Mouse (Mus musculus) heart, embryonic 13.5 days (tissue): ENCODE measurements at regions not wholly inside any gene's neighbourhood (a gene's known extent, or its start where the extent isn't known, plus 50 kb on each side); places are given as distances from the start of the nearest gene placed in this dataset.

Source experiments
- ATAC-seq: fragments of 200-750 bp; cut with Nextera tagmentation; 2 replicates; pipeline ENCODE4 v1.8.0; 2017; ENCODE audit warnings: moderate TSS enrichment; ENCODE audit not compliant: insufficient number of reproducible peaks, low FRiP score, low TSS enrichment; ENCODE audit errors: extremely low read depth
- H3K27ac ChIP-seq: fragments of 300-500 bp; sonication (generic); replicated peaks from 2 replicates; pipeline ENCODE4 v1.5.1; 2015; ENCODE audit warnings: moderate library complexity, mild to moderate bottlenecking, inconsistent platforms
- H3K27me3 ChIP-seq: fragments of 300-500 bp; sonication (generic); replicated peaks from 2 replicates; pipeline ENCODE4 v1.6.1; 2015; ENCODE audit warnings: mild to moderate bottlenecking, inconsistent platforms
- H3K36me3 ChIP-seq: fragments of 300-500 bp; sonication (generic); 2 replicates; pipeline ENCODE4 v1.6.1; 2015; ENCODE audit warnings: mild to moderate bottlenecking, inconsistent platforms
- H3K4me1 ChIP-seq: fragments of 300-500 bp; sonication (generic); 2 replicates; pipeline ENCODE4 v1.6.1; 2015; ENCODE audit warnings: inconsistent platforms
- H3K4me2 ChIP-seq: fragments of 300-500 bp; sonication (generic); 2 replicates; pipeline ENCODE4 v1.6.1; 2015; ENCODE audit warnings: inconsistent platforms, mild to moderate bottlenecking, moderate library complexity
- H3K4me3 ChIP-seq: fragments of 300-500 bp; sonication (generic); 2 replicates; pipeline ENCODE4 v1.5.1; 2015; ENCODE audit warnings: moderate library complexity, mild to moderate bottlenecking, inconsistent platforms
- H3K9ac ChIP-seq: fragments of 300-500 bp; sonication (generic); 2 replicates; pipeline ENCODE4 v1.6.1; 2015; ENCODE audit warnings: inconsistent platforms, mild to moderate bottlenecking, moderate library complexity
- H3K9me3 ChIP-seq: fragments of 300-500 bp; sonication (generic); 2 replicates; pipeline ENCODE4 v1.6.1; 2016; ENCODE audit warnings: inconsistent platforms
- WGBS: fragments of 180-500 bp; shearing (Covaris S2); methylation state at CpG from one replicate; pipeline ENCODE4 v1.1.7; 2015; ENCODE audit warnings: mixed read lengths; 5-methylcytosine and 5-hydroxymethylcytosine counted together

- H3K27ac ChIP-seq = no peak overlapping the region
- H3K4me1 ChIP-seq = peaks cover 9% of the 10 kb centered on the region
- 69% methylated on average over 5 of the region's 5 CpGs for WGBS
- no peak for ATAC-seq
- H3K9me3 ChIP-seq = no peaks in the 10 kb centered on the region
- peaks cover 30% of the 10 kb centered on the region for H3K36me3 ChIP-seq
- H3K27me3 ChIP-seq = no peaks in the 10 kb centered on the region
- H3K9ac ChIP-seq = no peak overlapping the region
- H3K4me3 ChIP-seq = no peak overlapping the region
- H3K4me2 ChIP-seq = no peak overlapping the region
These were observed 86.3 kb downstream of the Sox4 start for GRCm38 (mm10) chr13:28867210-28867609.

- 70% methylated on average over 3 of the region's 3 CpGs for WGBS
- H3K36me3 ChIP-seq = peaks cover 25% of the 10 kb centered on the region
- no peak overlapping the region for H3K4me2 ChIP-seq
- ATAC-seq = no peak
- no peaks in the 10 kb centered on the region for H3K9me3 ChIP-seq
- H3K9ac ChIP-seq = no peak overlapping the region
- no peak overlapping the region for H3K4me3 ChIP-seq
- peaks cover 9% of the 10 kb centered on the region for H3K4me1 ChIP-seq
- no peak overlapping the region for H3K27ac ChIP-seq
- no peaks in the 10 kb centered on the region for H3K27me3 ChIP-seq
These were observed 86.8 kb downstream of the Sox4 start for GRCm38 (mm10) chr13:28866686-28867085.

- H3K36me3 ChIP-seq = peaks cover 14% of the 10 kb centered on the region; the same call in 1 of the 2 replicates
These were observed 92.9 kb downstream of the Sox4 start for GRCm38 (mm10) chr13:28860601-28861000.

GRCm38 (mm10) chr13:28859829-28860427 is 93.6 kb downstream of the Sox4 start:
- Histone ChIP-seq H3K27ac (0 out of 2 replicates have a peak overlapping the region, but pooled peaks have one; percentile 15), H3K27me3 (no peaks in the 10 kb centered on the region), H3K36me3 (peaks cover 10% of the 10 kb centered on the region; the same call in 1 of the 2 replicates), H3K4me2 (no peak overlapping the region), H3K9me3 (no peaks in the 10 kb centered on the region), H3K4me1 (peaks cover 7% of the 10 kb centered on the region), H3K9ac (no peak overlapping the region), H3K4me3 (no peak overlapping the region)
- WGBS = 61% methylated on average over 11 of the region's 11 CpGs
- no peak for ATAC-seq

More at GRCm38 (mm10) chr13:28860601-28861000, 92.9 kb downstream of the Sox4 start:
- Histone ChIP-seq H3K9me3 (no peaks in the 10 kb centered on the region), H3K4me1 (peaks cover 7% of the 10 kb centered on the region), H3K9ac (no peak overlapping the region), H3K4me3 (no peak overlapping the region), H3K4me2 (no peak overlapping the region), H3K27me3 (no peaks in the 10 kb centered on the region), H3K27ac (0 out of 2 replicates have a peak overlapping the region, but pooled peaks have one; percentile 8)
- 71% methylated on average over 2 of the region's 2 CpGs for WGBS
- no peak for ATAC-seq

GRCm38 (mm10) chr13:28858001-28858400 is 95.5 kb downstream of the Sox4 start:
- no peaks in the 10 kb centered on the region for H3K27me3 ChIP-seq
- WGBS = 79% methylated on average over 6 of the region's 6 CpGs
- no peak for ATAC-seq

GRCm38 (mm10) chr13:28857201-28857600 is 96.3 kb downstream of the Sox4 start:
- no peak overlapping the region for H3K9ac ChIP-seq
- 85% methylated on average over 6 of the region's 6 CpGs for WGBS

More at GRCm38 (mm10) chr13:28858001-28858400, 95.5 kb downstream of the Sox4 start:
- H3K27ac ChIP-seq = no peak overlapping the region
- no peak overlapping the region for H3K4me2 ChIP-seq
- peaks cover 20% of the 10 kb centered on the region for H3K4me1 ChIP-seq
- H3K4me3 ChIP-seq = no peak overlapping the region
- H3K9ac ChIP-seq = no peak overlapping the region
- peaks cover 2% of the 10 kb centered on the region; the same call in 1 of the 2 replicates for H3K9me3 ChIP-seq
- H3K36me3 ChIP-seq = 0 out of 2 replicates have a peak, but pooled peaks cover 4% of the 10 kb centered on the region

GRCm38 (mm10) chr13:28856472-28856871 is 97.0 kb downstream of the Sox4 start:
- no peaks in the 10 kb centered on the region for H3K27me3 ChIP-seq
- H3K9me3 ChIP-seq = peaks cover 7% of the 10 kb centered on the region; the same call in 1 of the 2 replicates
- H3K27ac ChIP-seq = no peak overlapping the region
- no peak overlapping the region for H3K4me2 ChIP-seq
- H3K36me3 ChIP-seq = 0 out of 2 replicates have a peak, but pooled peaks cover 5% of the 10 kb centered on the region
- no peak overlapping the region for H3K4me3 ChIP-seq
- no peak for ATAC-seq
- peaks cover 20% of the 10 kb centered on the region for H3K4me1 ChIP-seq
- 75% methylated on average over 4 of the region's 4 CpGs for WGBS
- H3K9ac ChIP-seq = no peak overlapping the region

More at GRCm38 (mm10) chr13:28857201-28857600, 96.3 kb downstream of the Sox4 start:
- no peak overlapping the region for H3K27ac ChIP-seq
- ATAC-seq = no peak
- H3K27me3 ChIP-seq = no peaks in the 10 kb centered on the region
- no peak overlapping the region for H3K4me3 ChIP-seq
- 0 out of 2 replicates have a peak, but pooled peaks cover 5% of the 10 kb centered on the region for H3K36me3 ChIP-seq
- H3K9me3 ChIP-seq = peaks cover 7% of the 10 kb centered on the region; the same call in 1 of the 2 replicates
- no peak overlapping the region for H3K4me2 ChIP-seq
- H3K4me1 ChIP-seq = peaks cover 20% of the 10 kb centered on the region

- H3K4me1 ChIP-seq = peaks cover 13% of the 10 kb centered on the region
- peaks cover 7% of the 10 kb centered on the region; the same call in 1 of the 2 replicates for H3K9me3 ChIP-seq
- ATAC-seq = no peak
- no peak overlapping the region for H3K4me3 ChIP-seq
- 60% methylated on average over 9 of the region's 9 CpGs for WGBS
- H3K27ac ChIP-seq = peak overlapping the region; percentile 30; the same call in 1 of the 2 replicates
- H3K4me2 ChIP-seq = no peak overlapping the region
- H3K27me3 ChIP-seq = no peaks in the 10 kb centered on the region
- H3K36me3 ChIP-seq = 0 out of 2 replicates have a peak, but pooled peaks cover 5% of the 10 kb centered on the region
- no peak overlapping the region for H3K9ac ChIP-seq
These were observed 99.3 kb downstream of the Sox4 start for GRCm38 (mm10) chr13:28854247-28854646.

GRCm38 (mm10) chr13:28848305-28848704 is 105.2 kb downstream of the Sox4 start:
- peaks cover 7% of the 10 kb centered on the region; the same call in 1 of the 2 replicates for H3K9me3 ChIP-seq
- 0 out of 2 replicates have a peak, but pooled peaks cover 5% of the 10 kb centered on the region for H3K36me3 ChIP-seq
- no peak overlapping the region for H3K9ac ChIP-seq
- H3K4me2 ChIP-seq = no peak overlapping the region
- no peak overlapping the region for H3K4me3 ChIP-seq
- ATAC-seq = no peak
- H3K27ac ChIP-seq = no peak overlapping the region
- H3K27me3 ChIP-seq = no peaks in the 10 kb centered on the region
- H3K4me1 ChIP-seq = peaks cover 37% of the 10 kb centered on the region
- 54% methylated on average over 5 of the region's 5 CpGs for WGBS

GRCm38 (mm10) chr13:28847478-28847877 is 106.0 kb downstream of the Sox4 start:
- Histone ChIP-seq H3K4me1 (peaks cover 44% of the 10 kb centered on the region), H3K36me3 (0 out of 2 replicates have a peak, but pooled peaks cover 2% of the 10 kb centered on the region), H3K27ac (no peak overlapping the region), H3K9me3 (0 out of 2 replicates have a peak, but pooled peaks cover under 1% of the 10 kb centered on the region), H3K9ac (no peak overlapping the region), H3K4me3 (no peak overlapping the region), H3K4me2 (no peak overlapping the region), H3K27me3 (no peaks in the 10 kb centered on the region)
- 80% methylated on average over 3 of the region's 3 CpGs for WGBS
- ATAC-seq = no peak

GRCm38 (mm10) chr13:28844495-28844894 is 109.0 kb downstream of the Sox4 start:
- Histone ChIP-seq H3K9ac (no peak overlapping the region), H3K36me3 (no peaks in the 10 kb centered on the region), H3K4me3 (no peak overlapping the region), H3K27me3 (no peaks in the 10 kb centered on the region), H3K9me3 (no peaks in the 10 kb centered on the region), H3K4me2 (no peak overlapping the region), H3K4me1 (peaks cover 44% of the 10 kb centered on the region), H3K27ac (no peak overlapping the region; the same call in 1 of the 2 replicates)
- no peak for ATAC-seq
- 79% methylated on average over 3 of the region's 3 CpGs for WGBS
